Mouse (Mus musculus) mature B cell (primary cell): ENCODE data around the gene Ptpn7.
"Not testable (repeated sequence)": the region's sequence is repeated elsewhere in the genome, so short reads cannot be mapped to it uniquely, and the experiment has no call there.

Source experiments
- in situ Hi-C: fragments of 300-500 bp; cut with MboI; formaldehyde crosslinking; loops from 2 replicates; pipeline ENCODE4 v1.14.3; 2019

Ptpn7 gene

DNA sequence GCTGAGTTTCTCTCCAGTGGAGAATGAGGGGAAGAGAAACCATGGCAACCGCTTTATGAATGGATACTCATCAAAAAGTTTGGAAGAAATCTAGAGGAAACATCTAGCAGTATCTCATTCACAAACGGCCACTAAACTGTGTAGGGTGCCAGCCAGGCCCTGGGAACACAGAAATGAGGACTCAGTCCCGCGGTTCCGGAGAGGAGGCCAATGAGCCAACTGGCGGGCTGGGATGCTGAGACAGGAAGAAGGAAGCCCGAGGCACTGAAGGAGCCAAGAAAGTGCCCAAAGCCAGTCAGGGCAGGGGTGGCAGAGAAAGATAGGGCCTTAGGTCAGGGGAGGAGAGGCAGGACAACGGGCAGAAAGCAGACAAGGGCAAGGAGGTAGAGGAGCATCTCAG is 53.9 kb downstream of the Ptpn7 start:
- in situ Hi-C loops: no loop called here

DNA sequence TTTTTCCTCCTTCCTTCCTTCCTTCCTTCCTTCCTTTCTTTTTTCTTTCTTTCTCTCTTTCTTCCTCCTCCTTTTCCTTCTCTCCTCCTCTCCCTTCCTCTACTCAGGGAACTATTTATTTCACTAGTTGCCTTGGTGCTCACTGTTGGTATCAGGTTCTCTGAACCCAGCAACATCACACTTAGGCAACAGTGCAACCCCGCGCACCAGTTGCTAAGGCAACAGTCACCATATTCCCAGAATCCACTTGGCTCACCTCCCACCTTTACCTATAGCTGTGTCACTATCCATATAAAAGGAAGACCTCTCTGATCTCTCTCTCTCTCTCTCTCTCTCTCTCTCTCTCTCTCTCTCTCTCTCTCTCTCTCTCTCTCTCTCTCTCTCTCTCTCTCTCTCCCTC is 54.5 kb downstream of the Ptpn7 start:
- in situ Hi-C loops: not testable (repeated sequence)

DNA sequence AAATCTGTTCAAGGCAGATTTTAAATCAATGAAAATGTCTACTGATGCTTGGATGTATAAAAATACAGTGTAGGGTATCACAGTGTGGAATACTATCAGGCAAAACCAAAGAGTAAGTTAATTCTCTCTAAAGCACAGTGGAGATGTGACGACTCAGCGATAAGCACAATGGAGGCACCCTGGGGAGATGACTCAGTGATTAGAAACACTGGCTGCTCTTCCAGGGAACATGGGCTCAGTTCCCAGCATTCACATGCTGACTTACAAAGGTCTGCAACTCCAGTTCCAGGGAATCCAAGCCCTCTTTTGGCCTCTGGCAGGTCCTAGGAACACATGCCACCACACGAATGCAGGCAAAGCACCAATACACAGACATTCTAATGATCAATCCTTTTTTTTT is 55.7 kb downstream of the Ptpn7 start:
- in situ Hi-C loops: no loop called here

GRCm38 (mm10) chr1:135189186-135189585 is 56.7 kb downstream of the Ptpn7 start:
- in situ Hi-C loops: no loop called here

- in situ Hi-C loops: not testable (repeated sequence)
Measured at GRCm38 (mm10) chr1:135194335-135194734, 61.8 kb downstream of the Ptpn7 start.
